Mouse (Mus musculus) heart, embryonic 11.5 days (tissue): ENCODE results near the gene Rrp9. TPM values are rescaled to one million over a fixed set of nuclear protein-coding genes. Genes with fewer than 3 reads are reported as not detected.

Experiments
- ATAC-seq: fragments of 200-750 bp; cut with Nextera tagmentation; replicated peaks from 2 replicates; pipeline ENCODE4 v1.8.0; 2017; ENCODE audit warnings: moderate library complexity; ENCODE audit not compliant: insufficient number of reproducible peaks, low FRiP score, low TSS enrichment
- H3K27ac ChIP-seq: fragments of 300-500 bp; sonication (generic); 2 replicates; pipeline ENCODE4 v1.5.1; 2014; ENCODE audit warnings: mild to moderate bottlenecking, low read depth, low read length
- H3K27me3 ChIP-seq: fragments of 300-500 bp; sonication (generic); 2 replicates; pipeline ENCODE4 v1.6.1; 2014; ENCODE audit warnings: mild to moderate bottlenecking, low read length, mixed read lengths; ENCODE audit not compliant: control insufficient read depth, insufficient read depth
- H3K36me3 ChIP-seq: fragments of 300-500 bp; sonication (generic); 2 replicates; pipeline ENCODE4 v1.6.1; 2014; ENCODE audit warnings: mild to moderate bottlenecking, low read length, moderate library complexity, mixed read lengths; ENCODE audit not compliant: control insufficient read depth, insufficient read depth
- H3K4me1 ChIP-seq: fragments of 300-500 bp; sonication (generic); 2 replicates; pipeline ENCODE4 v1.6.1; 2014; ENCODE audit warnings: low read length; ENCODE audit not compliant: control insufficient read depth, insufficient read depth
- H3K4me2 ChIP-seq: fragments of 300-500 bp; sonication (generic); 2 replicates; pipeline ENCODE4 v1.6.1; 2014; ENCODE audit warnings: mild to moderate bottlenecking, moderate library complexity
- H3K4me3 ChIP-seq: fragments of 300-500 bp; sonication (generic); 2 replicates; pipeline ENCODE4 v1.5.1; 2014; ENCODE audit warnings: low read depth, low read length
- H3K9ac ChIP-seq: fragments of 300-500 bp; sonication (generic); 2 replicates; pipeline ENCODE4 v1.6.1; 2014; ENCODE audit warnings: mild to moderate bottlenecking, low read depth, low read length, moderate library complexity
- H3K9me3 ChIP-seq: fragments of 300-500 bp; sonication (generic); replicated peaks from 2 replicates; pipeline ENCODE4 v1.6.1; 2016; ENCODE audit warnings: low read length; ENCODE audit not compliant: control insufficient read depth
- WGBS: fragments of 180-500 bp; shearing (Covaris S2); extraction: QIAGEN DNeasy Blood & Tissue Kit; methylation state at CpG from one replicate; pipeline ENCODE4 v1.1.7; 2014; ENCODE audit not compliant: insufficient replicate concordance; 5-methylcytosine and 5-hydroxymethylcytosine counted together
- polyA plus RNA-seq: library from polyadenylated mRNA; unstranded; fragments of >200 nt; fragmentation: Nextera tagmentation; extraction: Ambion mirVana; gene quantifications from 2 replicates; pipeline ENCODE4 v1.2.1, GENCODE M21; 2014

Rrp9 gene
- polyA plus RNA-seq, 1 experiment from 2014 or later = 31.3 TPM

DNA sequence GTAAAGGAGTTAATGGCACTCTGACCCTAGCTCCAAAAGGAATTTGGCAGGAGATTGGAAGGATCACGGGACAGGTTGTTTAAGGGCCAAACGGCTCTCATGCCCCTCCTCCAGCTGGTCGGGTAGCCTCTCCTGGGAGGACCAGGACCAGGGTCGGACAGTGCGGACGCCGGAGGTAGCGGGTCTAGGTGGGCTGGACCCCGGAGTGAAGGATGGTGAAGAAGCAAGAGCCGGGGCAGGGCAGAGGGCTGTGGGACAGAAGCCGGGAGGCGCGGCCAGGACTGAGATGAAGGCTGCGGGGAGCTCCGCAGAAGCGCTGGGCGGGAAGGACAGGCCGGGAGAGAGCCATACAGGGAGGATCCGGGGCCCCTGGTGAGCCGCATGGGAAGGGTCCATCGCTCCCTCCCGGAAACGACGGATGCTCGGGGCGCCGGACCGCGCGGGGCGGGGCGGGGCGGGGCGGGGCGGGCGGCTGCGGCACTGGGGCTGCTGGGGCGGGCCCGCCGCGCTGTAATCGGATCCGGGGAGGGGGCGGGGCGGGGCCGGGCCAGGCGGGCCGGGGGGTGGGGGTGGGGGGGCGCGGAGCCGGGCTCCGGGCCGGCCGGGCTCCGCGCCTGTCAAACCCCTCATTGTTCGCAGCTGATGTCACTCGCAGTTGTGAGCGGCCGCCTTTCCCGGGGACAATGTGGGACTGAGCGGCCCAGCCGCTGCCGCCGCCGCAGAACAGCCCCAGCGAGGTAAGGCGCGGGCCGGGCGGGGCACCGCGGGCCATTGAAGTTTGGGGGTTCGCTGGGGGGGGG is 22.3 kb upstream of the Rrp9 start, which contains the start of gene Pcbp4:
Gene Pcbp4, plus strand, starts transcription at position 21 of the 800 bp plus-strand sequence.
- H3K4me2 ChIP-seq = peak within 1 kb of the TSS; percentile 96
- no peaks in the 10 kb centered on the region for H3K9me3 ChIP-seq
- H3K9ac ChIP-seq = peak within 1 kb of the TSS; percentile 92
- H3K4me1 ChIP-seq = peaks cover 70% of the 10 kb centered on the region
- peaks cover 7% of the 10 kb centered on the region for H3K27me3 ChIP-seq
- peak within 1 kb of the TSS; percentile 91 for H3K27ac ChIP-seq
- peak; percentile 76 for ATAC-seq
- peak within 1 kb of the TSS; percentile 77 for H3K4me3 ChIP-seq
- no peaks in the 10 kb centered on the region; the same call in 1 of the 2 replicates for H3K36me3 ChIP-seq
- WGBS = under 1% methylated on average over 42 of the region's 74 CpGs

DNA sequence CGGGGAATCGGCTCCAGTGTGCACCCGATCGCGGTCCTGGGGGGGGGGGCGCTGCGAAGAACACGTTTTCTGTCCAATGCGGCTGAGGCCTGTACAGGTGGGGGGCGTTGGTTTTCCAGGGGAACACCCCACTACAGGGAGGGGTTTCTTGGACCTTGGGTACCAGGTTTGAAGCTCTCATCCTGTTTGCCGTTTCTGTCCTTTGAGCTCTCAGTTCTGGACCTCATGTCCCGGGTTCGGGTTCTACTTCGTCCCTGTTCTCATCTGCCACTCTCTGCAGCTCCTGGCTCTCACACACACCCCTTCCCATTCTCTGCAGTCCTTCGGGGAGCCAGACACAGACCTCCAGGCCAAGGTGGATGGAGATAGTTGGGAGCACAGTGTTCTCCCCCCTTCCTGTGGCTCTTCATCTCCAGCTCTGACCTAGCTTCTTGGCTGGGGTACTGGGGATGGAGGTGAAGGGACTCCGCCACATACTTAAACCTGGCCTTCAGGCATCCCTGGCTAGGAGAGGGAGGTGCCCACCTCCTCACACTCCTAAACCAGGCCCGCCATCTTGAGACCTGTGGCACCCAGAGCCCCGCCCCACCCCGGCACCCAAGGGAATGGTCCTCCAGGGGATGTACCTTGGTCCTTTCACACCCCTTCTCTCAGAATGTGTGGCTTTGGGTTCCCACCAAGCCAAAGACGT is 21.5 kb upstream of the Rrp9 start:
- Histone ChIP-seq H3K4me1 (peaks cover 66% of the 10 kb centered on the region), H3K27me3 (peaks cover 7% of the 10 kb centered on the region), H3K36me3 (no peaks in the 10 kb centered on the region; the same call in 1 of the 2 replicates), H3K9ac (peak overlapping the region; percentile 92), H3K4me3 (peak overlapping the region; percentile 77), H3K9me3 (no peaks in the 10 kb centered on the region), H3K4me2 (peak overlapping the region; percentile 96), H3K27ac (peak overlapping the region; percentile 91)
- 0 out of 2 replicates have a peak, but pooled peaks have one; percentile 0 for ATAC-seq
- 3% methylated on average over 13 of the region's 20 CpGs for WGBS

DNA sequence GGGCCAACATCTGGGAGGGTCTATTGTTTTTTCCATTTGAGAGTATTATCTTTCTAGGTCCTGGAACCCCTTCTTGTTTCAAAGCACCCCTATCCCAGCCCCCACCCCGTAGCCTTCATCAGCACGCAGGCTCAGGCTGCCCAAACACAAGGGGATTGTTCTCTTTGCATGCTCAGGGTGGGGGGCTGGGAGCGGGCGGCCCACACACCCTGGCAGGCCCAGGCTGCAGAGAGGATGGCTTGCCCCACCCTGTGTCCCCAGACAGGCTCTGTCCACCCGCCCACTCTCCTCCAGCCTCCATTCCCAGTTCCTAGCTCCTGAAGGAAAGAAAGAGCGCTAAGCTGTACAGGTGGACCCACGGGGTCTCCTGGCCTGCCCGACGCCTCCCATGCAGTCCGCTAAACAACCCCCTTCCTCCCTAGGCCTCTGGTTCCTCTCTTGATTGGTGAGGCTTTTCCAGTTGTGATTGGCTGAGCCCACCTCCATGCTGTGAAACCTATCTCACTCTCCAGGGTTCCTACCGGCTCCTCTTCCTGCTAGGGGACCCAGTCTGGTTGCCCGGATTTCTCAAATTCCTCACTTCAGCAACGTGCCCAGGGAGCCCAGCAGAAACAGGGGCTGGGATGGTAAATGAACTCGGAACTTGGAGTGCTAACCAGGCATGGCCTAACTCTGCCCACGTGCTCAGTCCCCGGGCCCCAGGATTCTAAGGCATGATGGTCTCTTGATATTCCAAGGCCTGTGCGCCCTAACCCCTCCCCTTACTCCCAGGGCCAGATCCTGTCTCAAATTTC is 20.7 kb upstream of the Rrp9 start:
- 0 out of 2 replicates have a peak, but pooled peaks have one; percentile 7 for ATAC-seq
- H3K4me2 ChIP-seq = peak overlapping the region; percentile 96
- peaks cover 7% of the 10 kb centered on the region for H3K27me3 ChIP-seq
- WGBS = 1% methylated on average over 16 of the region's 17 CpGs
- H3K27ac ChIP-seq = peak overlapping the region; percentile 91
- peaks cover 3% of the 10 kb centered on the region; the same call in 1 of the 2 replicates for H3K36me3 ChIP-seq
- H3K9me3 ChIP-seq = no peaks in the 10 kb centered on the region
- H3K9ac ChIP-seq = peak overlapping the region; percentile 92
- peaks cover 64% of the 10 kb centered on the region for H3K4me1 ChIP-seq
- peak overlapping the region; percentile 77 for H3K4me3 ChIP-seq

DNA sequence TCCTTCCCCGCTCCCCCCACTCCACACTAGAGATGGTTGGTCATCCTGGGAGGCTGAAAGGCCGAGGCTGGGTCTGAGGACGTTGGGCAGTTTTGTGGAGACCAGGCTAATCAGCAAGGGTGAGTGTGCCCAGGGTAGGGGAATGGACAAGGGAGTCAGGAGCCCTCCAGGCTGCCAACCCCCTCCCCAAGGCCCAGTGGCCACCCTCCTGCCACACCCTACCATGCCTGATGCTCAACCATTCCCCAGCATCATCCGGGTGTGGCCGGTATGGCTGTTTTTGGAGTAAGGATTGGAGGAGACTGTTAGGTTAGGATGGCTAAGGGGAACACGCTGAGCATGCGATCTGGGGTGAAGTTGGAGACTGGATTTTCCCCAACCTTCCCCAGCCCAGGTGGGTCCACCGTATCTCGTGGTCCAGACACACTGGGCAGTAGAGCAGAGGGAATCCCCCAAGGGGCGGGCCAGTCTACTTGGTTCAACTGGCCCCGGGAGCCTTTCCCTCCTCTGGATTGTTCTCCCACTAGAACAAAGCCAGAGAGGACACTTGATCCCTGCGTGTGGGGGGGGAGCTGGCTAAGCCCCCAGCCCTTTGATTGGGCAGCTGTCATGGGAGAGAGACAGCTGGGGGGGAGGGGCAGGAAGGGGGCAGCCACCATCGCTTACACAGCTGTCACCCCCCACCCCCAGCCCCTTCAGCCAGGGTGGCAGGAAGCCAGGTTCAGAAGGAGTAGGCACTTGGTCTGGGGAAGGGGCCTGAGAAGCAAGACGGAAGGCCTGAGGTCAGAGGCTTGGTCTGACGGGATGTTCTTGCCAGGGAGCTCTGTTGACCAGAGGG is 19.2 kb upstream of the Rrp9 start:
- 41% methylated on average over 15 of the region's 15 CpGs for WGBS
- peak overlapping the region; percentile 77; the same call in 1 of the 2 replicates for H3K4me3 ChIP-seq
- H3K4me1 ChIP-seq = peaks cover 52% of the 10 kb centered on the region
- no peaks in the 10 kb centered on the region for H3K9me3 ChIP-seq
- peak overlapping the region; percentile 18 for H3K27ac ChIP-seq
- no peak for ATAC-seq
- H3K4me2 ChIP-seq = peak overlapping the region; percentile 96
- H3K9ac ChIP-seq = peak overlapping the region; percentile 52; the same call in 1 of the 2 replicates
- peaks cover 6% of the 10 kb centered on the region; the same call in 1 of the 2 replicates for H3K36me3 ChIP-seq
- H3K27me3 ChIP-seq = peaks cover 7% of the 10 kb centered on the region

DNA sequence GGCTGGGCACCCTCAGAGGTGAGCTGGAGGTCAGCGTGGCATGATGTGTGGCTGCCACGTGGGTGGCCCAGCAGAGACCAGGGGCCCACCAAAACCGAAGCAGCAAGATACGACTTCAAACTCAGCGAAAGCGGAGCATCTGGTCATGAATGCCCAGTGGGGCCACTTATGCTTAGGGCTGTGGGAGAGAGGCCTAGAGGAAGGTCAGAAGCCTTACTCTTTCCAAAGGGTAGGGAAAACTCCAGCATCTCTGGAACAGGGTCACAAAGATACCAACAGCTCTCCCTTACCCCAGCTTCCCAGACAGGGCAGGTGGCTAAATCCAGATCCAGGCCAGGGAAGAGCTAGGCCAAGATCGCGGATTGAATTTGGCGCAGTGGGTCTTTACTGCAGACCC is 18.6 kb upstream of the Rrp9 start:
- peak overlapping the region; percentile 96 for H3K4me2 ChIP-seq
- peaks cover 3% of the 10 kb centered on the region; the same call in 1 of the 2 replicates for H3K27me3 ChIP-seq
- peaks cover 6% of the 10 kb centered on the region; the same call in 1 of the 2 replicates for H3K36me3 ChIP-seq
- H3K9me3 ChIP-seq = no peaks in the 10 kb centered on the region
- no peak for ATAC-seq
- peaks cover 52% of the 10 kb centered on the region for H3K4me1 ChIP-seq
- peak overlapping the region; percentile 52; the same call in 1 of the 2 replicates for H3K9ac ChIP-seq
- H3K4me3 ChIP-seq = no peak overlapping the region
- 61% methylated on average over 9 of the region's 9 CpGs for WGBS
- peak overlapping the region; percentile 18 for H3K27ac ChIP-seq

DNA sequence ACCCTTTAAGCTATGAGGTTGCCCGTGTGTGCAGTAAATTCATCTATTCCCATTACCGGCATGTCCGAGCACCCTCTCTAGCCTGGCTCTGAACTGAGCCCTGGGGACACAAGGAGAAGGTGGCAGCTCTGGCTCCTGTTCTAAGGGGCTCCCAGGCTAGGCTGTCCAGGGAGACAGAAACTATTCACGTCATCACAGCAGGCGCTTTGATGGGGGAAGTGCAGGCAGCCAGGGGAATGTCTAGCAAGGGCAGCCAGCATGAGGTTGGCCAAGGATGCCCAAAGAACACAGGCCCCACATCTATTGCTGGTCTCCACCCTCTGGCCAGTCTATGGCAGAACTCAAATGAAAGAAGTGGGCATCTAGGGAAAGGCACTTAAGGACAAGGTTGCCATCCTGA is 17.8 kb upstream of the Rrp9 start:
- Histone ChIP-seq H3K9me3 (no peaks in the 10 kb centered on the region), H3K9ac (0 out of 2 replicates have a peak overlapping the region, but pooled peaks have one; percentile 28), H3K27me3 (no peaks in the 10 kb centered on the region), H3K36me3 (peaks cover 6% of the 10 kb centered on the region; the same call in 1 of the 2 replicates), H3K4me3 (no peak overlapping the region), H3K4me2 (no peak overlapping the region), H3K27ac (0 out of 2 replicates have a peak overlapping the region, but pooled peaks have one; percentile 18), H3K4me1 (peaks cover 44% of the 10 kb centered on the region)
- ATAC-seq = no peak
- WGBS = 76% methylated on average over 5 of the region's 5 CpGs

DNA sequence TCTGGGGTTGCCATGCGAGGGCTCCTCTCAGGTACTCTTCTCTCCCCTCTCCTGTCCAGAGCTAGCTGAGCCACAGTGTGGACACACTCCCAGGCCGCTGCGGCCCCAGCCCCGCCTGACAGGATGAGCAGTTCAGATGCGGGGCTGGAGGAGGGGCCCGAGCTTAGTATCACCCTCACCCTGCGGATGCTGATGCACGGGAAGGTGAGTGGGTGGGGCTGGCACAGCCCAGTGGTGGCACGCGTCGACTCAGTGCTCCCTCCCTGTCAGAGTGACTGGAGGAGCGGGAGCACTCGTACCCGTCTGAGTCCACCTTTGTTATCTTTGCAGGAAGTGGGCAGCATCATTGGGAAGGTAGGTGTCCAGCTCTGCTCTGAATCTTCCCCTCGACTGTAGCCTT is 15.8 kb upstream of the Rrp9 start:
- Histone ChIP-seq H3K9ac (no peak overlapping the region), H3K4me2 (no peak overlapping the region), H3K9me3 (no peaks in the 10 kb centered on the region), H3K4me3 (no peak overlapping the region), H3K36me3 (peaks cover 10% of the 10 kb centered on the region), H3K27me3 (peaks cover 5% of the 10 kb centered on the region; the same call in 1 of the 2 replicates), H3K4me1 (peaks cover 43% of the 10 kb centered on the region), H3K27ac (no peak overlapping the region)
- WGBS = 74% methylated on average over 15 of the region's 15 CpGs
- no peak for ATAC-seq
